Mouse (Mus musculus) ES-Bruce4 (cell line): ENCODE results near the gene Erich2.
A peak's percentile ranks its signal among the peaks of the same experiment; 100 is the strongest.
"Not testable (repeated sequence)": the region's sequence is repeated elsewhere in the genome, so short reads cannot be mapped to it uniquely, and the experiment has no call there.

Source experiments
- CTCF ChIP-seq: IDR thresholded peaks from one replicate; pipeline ENCODE4 v1.8.1; 2011; ENCODE audit warnings: low read depth, low read length
- EP300 ChIP-seq: IDR thresholded peaks from 2 replicates; pipeline ENCODE4 v1.6.1; 2011; ENCODE audit warnings: low read depth, low read length; ENCODE audit not compliant: insufficient read depth
- POLR2A ChIP-seq: IDR thresholded peaks from one replicate; pipeline ENCODE4 v1.8.1; 2011; ENCODE audit warnings: low read length; ENCODE audit not compliant: insufficient read depth

DNA sequence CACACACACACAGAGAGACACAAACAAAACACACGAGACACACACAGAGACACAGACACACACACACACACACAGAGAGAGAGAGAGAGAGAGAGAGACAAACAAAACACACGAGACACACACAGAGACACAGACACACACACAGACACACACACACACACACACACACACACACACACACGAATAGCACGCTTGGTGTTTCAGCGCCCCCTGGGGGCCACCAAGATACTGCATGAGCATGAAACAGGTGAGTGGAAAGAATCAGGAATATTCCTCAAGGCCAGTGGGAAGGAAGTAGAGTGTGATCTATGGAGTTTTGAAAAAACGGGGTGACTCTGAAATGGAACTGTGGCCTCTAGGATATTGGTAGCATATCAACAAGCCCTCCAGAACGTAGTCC lies 29.7 kb downstream of the Erich2 start:
- TF ChIP-seq POLR2A, EP300: not testable (repeated sequence)
- TF ChIP-seq CTCF: peak; percentile 59
